Mouse (Mus musculus) heart, embryonic 16.5 days (tissue): ENCODE data around the gene Thap4. TPM values are rescaled to one million over a fixed set of nuclear protein-coding genes. Genes with fewer than 3 reads are reported as not detected.
"Not testable (repeated sequence)": the region's sequence is repeated elsewhere in the genome, so short reads cannot be mapped to it uniquely, and the experiment has no call there.

Experiments
- ATAC-seq: fragments of 200-750 bp; cut with Nextera tagmentation; replicated peaks from 2 replicates; pipeline ENCODE4 v1.8.0; 2017; ENCODE audit warnings: moderate number of reproducible peaks; ENCODE audit not compliant: insufficient read depth, low FRiP score; ENCODE audit errors: extremely low read depth
- H3K27ac ChIP-seq: fragments of 300-500 bp; sonication (generic); 2 replicates; pipeline ENCODE4 v1.5.1; 2014; ENCODE audit warnings: mild to moderate bottlenecking, low read length, control low read depth, moderate library complexity
- H3K27me3 ChIP-seq: fragments of 300-500 bp; sonication (generic); 2 replicates; pipeline ENCODE4 v1.6.1; 2014; ENCODE audit warnings: low read length, mixed read lengths; ENCODE audit not compliant: control insufficient read depth, insufficient read depth
- H3K36me3 ChIP-seq: fragments of 300-500 bp; sonication (generic); 2 replicates; pipeline ENCODE4 v1.6.1; 2014; ENCODE audit not compliant: control insufficient read depth, insufficient read depth
- H3K4me1 ChIP-seq: fragments of 300-500 bp; sonication (generic); 2 replicates; pipeline ENCODE4 v1.6.1; 2014; ENCODE audit warnings: low read length, mixed read lengths; ENCODE audit not compliant: control insufficient read depth, insufficient read depth
- H3K4me2 ChIP-seq: fragments of 300-500 bp; sonication (generic); 2 replicates; pipeline ENCODE4 v1.6.1; 2014; ENCODE audit warnings: low read depth, mild to moderate bottlenecking, control low read depth, low read length
- H3K4me3 ChIP-seq: fragments of 300-500 bp; sonication (generic); 2 replicates; pipeline ENCODE4 v1.5.1; 2014; ENCODE audit warnings: mild to moderate bottlenecking, control low read depth, low read length
- H3K9ac ChIP-seq: fragments of 300-500 bp; sonication (generic); 2 replicates; pipeline ENCODE4 v1.6.1; 2014; ENCODE audit warnings: low read length, control low read depth
- H3K9me3 ChIP-seq: fragments of 300-500 bp; sonication (generic); replicated peaks from 2 replicates; pipeline ENCODE4 v1.6.1; 2016; ENCODE audit warnings: low read length; ENCODE audit not compliant: control insufficient read depth
- WGBS: fragments of 180-500 bp; shearing (Covaris S2); extraction: QIAGEN DNeasy Blood & Tissue Kit; methylation state at CpG from one replicate; pipeline ENCODE4 v1.1.7; 2014; 5-methylcytosine and 5-hydroxymethylcytosine counted together
- polyA plus RNA-seq: library from polyadenylated mRNA; unstranded; fragments of >200 nt; fragmentation: Nextera tagmentation; extraction: Ambion mirVana; gene quantifications from 2 replicates; pipeline ENCODE4 v1.2.1, GENCODE M21; 2015

Thap4 gene
- polyA plus RNA-seq, 1 experiment from 2014 or later = 54.4 TPM

DNA sequence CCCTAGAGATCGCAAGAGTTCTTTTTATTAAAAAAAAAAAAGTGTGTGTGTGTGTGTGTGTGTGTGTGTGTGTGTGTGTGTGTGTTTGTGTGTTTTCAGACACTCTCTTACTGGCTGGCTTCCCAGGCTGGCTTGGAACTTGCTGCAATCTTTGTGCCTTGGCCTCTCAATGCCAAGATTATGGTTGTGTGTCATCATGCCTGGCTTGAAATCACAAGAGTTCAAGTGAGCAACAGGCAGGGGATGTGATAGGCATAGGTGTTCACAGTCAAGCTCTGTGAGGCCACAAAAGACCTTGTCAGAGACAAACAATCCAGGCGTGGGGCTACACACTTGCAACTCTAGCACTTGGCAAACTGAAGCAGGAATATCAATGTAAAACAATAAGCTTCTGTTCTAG, 76.3 kb downstream of the Thap4 start:
- H3K4me3 ChIP-seq = no peak overlapping the region
- H3K4me1 ChIP-seq = 0 out of 2 replicates have a peak, but pooled peaks cover 4% of the 10 kb centered on the region
- ATAC-seq = peak; percentile 58; the same call in 1 of the 2 replicates
- no peak overlapping the region for H3K9ac ChIP-seq
- H3K36me3 ChIP-seq = no peaks in the 10 kb centered on the region
- no peak overlapping the region for H3K4me2 ChIP-seq
- H3K27me3 ChIP-seq = no peaks in the 10 kb centered on the region
- no peak overlapping the region for H3K27ac ChIP-seq
- 43% methylated on average over 2 of the region's 2 CpGs for WGBS
- H3K9me3 ChIP-seq = no peaks in the 10 kb centered on the region

DNA sequence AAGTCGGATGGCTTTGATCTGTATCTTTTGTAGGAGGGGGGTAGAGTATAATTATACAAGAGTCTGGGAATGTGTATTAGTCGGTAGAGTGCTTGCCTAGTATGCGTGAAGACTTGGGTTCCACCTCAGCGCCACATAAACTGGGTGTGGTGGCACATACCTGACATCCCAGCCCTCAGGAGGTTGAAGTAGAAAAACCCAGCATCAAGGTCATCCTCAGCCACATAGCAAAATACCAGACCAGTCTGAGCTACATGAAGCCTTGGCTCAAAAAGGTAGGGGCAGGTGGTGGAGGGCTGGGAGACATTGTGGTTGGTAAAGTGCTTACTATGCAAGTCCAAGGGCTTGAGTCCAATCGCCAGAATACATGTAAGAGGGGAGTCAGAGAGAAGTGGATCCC, 82.0 kb downstream of the Thap4 start:
- Histone ChIP-seq H3K27me3 (no peaks in the 10 kb centered on the region), H3K4me1 (peaks cover 11% of the 10 kb centered on the region), H3K9me3 (no peaks in the 10 kb centered on the region), H3K4me3 (no peak overlapping the region), H3K9ac (no peak overlapping the region), H3K27ac (no peak overlapping the region), H3K4me2 (no peak overlapping the region), H3K36me3 (no peaks in the 10 kb centered on the region)
- ATAC-seq = no peak
- 87% methylated on average over 5 of the region's 5 CpGs for WGBS

DNA sequence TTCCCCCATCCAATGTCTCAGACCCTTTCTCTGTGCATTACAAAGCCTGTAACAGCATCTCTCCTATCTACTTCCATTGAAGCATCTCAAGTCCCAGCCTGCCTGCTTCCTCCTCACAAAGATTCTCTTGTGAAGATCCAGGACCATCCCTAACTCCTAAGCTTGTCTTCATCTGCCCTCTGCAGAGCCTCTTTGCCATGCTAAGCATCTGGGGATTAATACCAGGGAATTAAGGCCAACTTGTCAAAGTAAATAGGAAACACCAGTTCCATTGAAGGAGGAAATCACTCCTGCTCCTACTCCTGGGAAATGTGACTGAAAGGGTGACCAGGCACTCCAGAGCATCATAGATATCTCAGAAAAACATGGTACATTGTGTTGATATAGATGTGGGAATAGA, 84.7 kb downstream of the Thap4 start:
- no peak overlapping the region for H3K27ac ChIP-seq

DNA sequence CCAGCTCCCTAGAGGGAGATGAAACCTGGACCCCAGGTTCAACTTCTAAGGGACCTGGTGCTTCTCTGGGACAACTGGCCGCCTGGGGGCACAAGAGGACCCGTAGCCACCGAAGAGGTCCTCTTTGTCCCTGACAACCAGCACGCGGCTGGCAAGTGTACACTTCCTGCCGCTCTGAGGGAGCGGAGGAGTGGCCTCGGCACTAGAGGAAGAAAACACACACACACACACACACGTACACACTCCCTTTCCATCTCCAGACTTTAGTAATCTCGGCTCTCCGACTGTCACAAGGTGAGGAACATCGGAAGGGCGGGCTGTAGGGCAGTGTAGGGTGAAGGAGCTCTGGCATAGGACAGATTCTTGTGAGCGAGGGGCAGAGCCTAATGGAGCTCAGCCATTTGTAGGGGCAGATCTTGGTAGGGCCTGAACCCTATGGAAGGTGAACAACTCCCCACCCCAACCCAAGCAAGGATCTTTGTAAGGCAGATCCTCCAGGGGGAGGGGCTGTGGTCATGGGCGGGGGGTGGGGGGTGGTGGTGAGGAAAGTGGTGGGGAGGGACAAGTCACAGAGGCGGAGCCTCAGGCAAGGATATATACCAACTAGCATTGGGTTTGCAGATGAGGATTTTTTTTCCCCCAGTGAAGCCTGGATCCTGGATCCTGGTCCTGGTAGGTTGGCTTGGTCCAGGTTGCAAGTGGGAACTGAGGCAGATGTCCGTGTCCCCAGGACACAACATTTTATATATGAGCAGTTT, 85.7 kb downstream of the Thap4 start:
- H3K9me3 ChIP-seq = no peaks in the 10 kb centered on the region

More for the DNA sequence above, 84.7 kb downstream of the Thap4 start:
- Histone ChIP-seq H3K4me1 (peaks cover 11% of the 10 kb centered on the region), H3K4me3 (no peak overlapping the region), H3K9ac (no peak overlapping the region), H3K27me3 (no peaks in the 10 kb centered on the region), H3K4me2 (no peak overlapping the region), H3K36me3 (no peaks in the 10 kb centered on the region), H3K9me3 (no peaks in the 10 kb centered on the region)
- ATAC-seq = no peak

DNA sequence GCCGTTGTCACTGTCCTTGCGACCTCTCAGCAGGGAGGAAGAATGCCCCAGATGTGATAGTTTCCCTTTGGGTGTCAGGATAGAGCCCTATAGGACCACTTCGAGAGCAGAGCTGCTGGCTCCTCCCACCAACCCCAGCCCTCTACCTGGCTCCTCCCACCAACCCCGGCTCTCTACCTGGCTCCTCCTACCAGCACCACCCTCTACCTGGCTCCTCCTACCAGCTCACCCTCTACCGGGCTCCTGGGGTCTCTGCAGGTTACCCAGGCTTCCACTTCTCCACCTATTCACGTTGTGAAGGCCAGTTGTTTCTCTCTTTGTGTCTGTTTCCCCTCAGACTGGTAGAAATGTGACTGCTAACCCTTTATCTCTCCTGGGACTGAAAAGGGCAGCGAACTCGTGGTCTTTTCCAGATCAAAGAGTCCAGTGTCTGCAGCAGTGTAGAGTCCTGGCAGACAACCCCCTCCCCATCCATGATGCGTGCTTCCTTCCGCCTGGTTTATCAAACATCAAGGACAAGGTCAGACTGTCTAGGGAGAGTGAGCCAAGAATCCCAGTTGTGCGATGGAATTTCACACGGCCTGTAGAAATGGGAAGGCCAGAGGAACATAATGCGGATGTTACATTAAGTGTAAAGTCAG, 86.8 kb downstream of the Thap4 start:
- no peak; the same call in none of the 2 replicates for ATAC-seq
- H3K9me3 ChIP-seq = no peaks in the 10 kb centered on the region
- WGBS = 11% methylated on average over 13 of the region's 13 CpGs
- H3K4me2 ChIP-seq = 0 out of 2 replicates have a peak overlapping the region, but pooled peaks have one; percentile 14
- H3K27me3 ChIP-seq = no peaks in the 10 kb centered on the region
- no peaks in the 10 kb centered on the region for H3K36me3 ChIP-seq
- H3K27ac ChIP-seq = peak overlapping the region; percentile 72
- no peak overlapping the region for H3K4me3 ChIP-seq
- peaks cover 11% of the 10 kb centered on the region for H3K4me1 ChIP-seq
- H3K9ac ChIP-seq = no peak overlapping the region; the same call in 1 of the 2 replicates

More for the DNA sequence above, 85.7 kb downstream of the Thap4 start:
- H3K36me3 ChIP-seq = no peaks in the 10 kb centered on the region
- peak; percentile 85 for ATAC-seq
- H3K4me3 ChIP-seq = peak overlapping the region; percentile 55
- H3K27me3 ChIP-seq = no peaks in the 10 kb centered on the region
- H3K27ac ChIP-seq = peak overlapping the region; percentile 72
- H3K4me2 ChIP-seq = peak overlapping the region; percentile 69
- WGBS = 8% methylated on average over 17 of the region's 17 CpGs
- peaks cover 11% of the 10 kb centered on the region for H3K4me1 ChIP-seq
- peak overlapping the region; percentile 65 for H3K9ac ChIP-seq

DNA sequence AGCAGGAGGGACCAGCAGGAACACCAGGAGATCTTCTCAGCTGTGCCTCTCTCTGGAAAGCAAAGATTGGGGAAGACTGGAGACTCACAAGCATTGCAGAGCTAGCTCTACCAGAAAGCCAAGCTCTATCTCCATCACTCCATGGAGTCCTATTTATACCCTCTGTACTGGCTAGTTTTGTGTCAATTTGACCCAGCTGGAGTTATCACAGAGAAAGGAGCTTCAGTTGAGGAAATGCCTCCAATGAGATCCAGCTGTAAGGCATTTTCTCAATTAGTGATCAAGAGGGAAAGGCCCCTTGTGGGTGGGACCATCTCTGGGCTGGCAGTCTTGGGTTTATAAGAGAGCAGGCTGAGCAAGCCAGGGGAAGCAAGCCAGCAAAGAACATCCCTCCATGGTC, 96.1 kb downstream of the Thap4 start, which contains the start of gene Stk25:
Gene Stk25 (minus strand): TSS at position 101 of the 400 bp plus-strand sequence.
- not testable (repeated sequence) for ATAC-seq, H3K4me1 ChIP-seq, H3K27ac ChIP-seq, H3K27me3 ChIP-seq, H3K4me2 ChIP-seq, H3K36me3 ChIP-seq, H3K9ac ChIP-seq, H3K4me3 ChIP-seq
- peaks cover 13% of the 10 kb centered on the region; the same call in 1 of the 2 replicates for H3K9me3 ChIP-seq

DNA sequence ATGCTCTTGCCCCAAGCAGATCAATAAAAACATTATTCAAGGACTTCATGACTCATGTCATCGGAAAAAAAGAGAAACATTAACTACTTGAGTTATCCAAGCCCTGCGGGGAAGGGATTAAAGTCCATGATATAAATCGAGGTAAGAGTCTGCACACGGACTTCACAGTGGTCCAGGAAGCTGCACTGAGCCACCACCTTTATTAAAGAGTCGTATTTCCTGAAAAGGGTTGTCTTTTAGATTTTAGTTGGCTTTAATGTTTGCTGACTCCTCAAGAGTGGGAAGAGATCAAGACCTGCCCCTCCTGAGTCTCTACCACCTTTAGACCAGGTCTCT, 97.7 kb downstream of the Thap4 start:
- no peaks in the 10 kb centered on the region for H3K27me3 ChIP-seq
- no peak overlapping the region for H3K4me3 ChIP-seq
- no peak overlapping the region for H3K4me2 ChIP-seq
- WGBS = 76% methylated on average over 5 of the region's 5 CpGs
- ATAC-seq = no peak
- no peaks in the 10 kb centered on the region for H3K36me3 ChIP-seq
- H3K4me1 ChIP-seq = no peaks in the 10 kb centered on the region
- H3K27ac ChIP-seq = no peak overlapping the region
- peaks cover 12% of the 10 kb centered on the region; the same call in 1 of the 2 replicates for H3K9me3 ChIP-seq
- H3K9ac ChIP-seq = no peak overlapping the region

DNA sequence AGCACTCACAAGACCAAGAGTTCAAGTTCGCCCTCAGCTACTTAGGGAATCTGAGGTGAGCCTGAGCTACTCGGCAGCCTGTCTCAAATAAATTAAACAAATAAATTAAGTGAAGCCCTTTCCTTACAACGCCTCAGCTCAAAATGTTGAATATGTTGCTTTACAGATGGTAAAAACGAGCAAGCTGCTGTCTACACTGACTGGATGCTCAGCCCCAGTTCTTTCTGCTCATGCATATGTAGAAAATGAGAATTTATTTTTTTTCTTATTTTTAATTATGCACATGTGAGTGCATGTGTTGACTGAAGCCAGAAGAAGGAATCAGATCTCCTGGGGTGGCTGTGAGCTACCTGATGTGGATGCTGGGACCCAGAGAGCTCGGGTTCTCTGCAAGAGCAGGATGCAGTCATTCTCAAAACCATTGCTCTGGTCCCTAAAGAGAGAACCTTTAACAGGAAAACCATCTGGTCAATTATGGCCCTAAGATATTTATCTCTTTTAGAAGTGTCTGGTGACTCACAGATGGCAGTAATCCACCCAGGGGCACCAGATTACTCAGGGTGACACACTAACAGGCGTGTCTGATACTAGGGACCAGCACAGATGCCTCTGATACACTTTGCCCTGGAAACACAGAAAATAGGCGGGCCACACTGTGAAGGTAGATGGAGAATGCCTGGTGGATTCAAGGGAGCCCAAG, 98.2 kb downstream of the Thap4 start:
- no peak overlapping the region for H3K27ac ChIP-seq
- no peak overlapping the region for H3K4me3 ChIP-seq
- H3K36me3 ChIP-seq = no peaks in the 10 kb centered on the region
- no peaks in the 10 kb centered on the region for H3K27me3 ChIP-seq
- no peaks in the 10 kb centered on the region for H3K4me1 ChIP-seq
- no peak overlapping the region for H3K9ac ChIP-seq
- H3K9me3 ChIP-seq = 0 out of 2 replicates have a peak, but pooled peaks cover 8% of the 10 kb centered on the region
- WGBS = 65% methylated on average over 7 of the region's 7 CpGs
- ATAC-seq = no peak
- H3K4me2 ChIP-seq = no peak overlapping the region

DNA sequence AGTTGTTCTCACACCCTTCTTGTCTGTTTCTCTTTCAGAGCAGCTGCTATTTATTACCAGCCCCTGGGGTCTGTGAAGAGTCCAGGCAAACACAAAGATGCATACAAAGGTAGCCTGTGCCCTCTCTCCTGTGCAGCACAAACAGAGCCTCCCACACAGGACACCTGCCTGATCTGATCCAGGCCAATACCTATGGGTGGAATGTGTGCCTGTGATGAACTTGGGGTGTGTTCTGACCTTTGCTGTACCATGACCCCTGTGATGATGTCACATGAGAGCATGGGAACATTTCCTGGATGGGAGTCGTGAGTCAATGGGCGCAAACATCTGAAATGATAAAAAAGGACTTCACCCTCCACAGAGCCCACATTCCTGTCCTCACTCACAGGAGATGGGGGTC, 99.9 kb downstream of the Thap4 start:
- no peak overlapping the region for H3K4me2 ChIP-seq
- H3K27me3 ChIP-seq = no peaks in the 10 kb centered on the region
- 48% methylated on average over 2 of the region's 2 CpGs for WGBS
- H3K4me1 ChIP-seq = no peaks in the 10 kb centered on the region
- H3K9me3 ChIP-seq = no peaks in the 10 kb centered on the region
- no peak for ATAC-seq
- no peaks in the 10 kb centered on the region for H3K36me3 ChIP-seq
- no peak overlapping the region for H3K27ac ChIP-seq
- no peak overlapping the region for H3K4me3 ChIP-seq
- no peak overlapping the region for H3K9ac ChIP-seq
